Mouse (Mus musculus) thymus, adult 2 months (tissue): ENCODE results near the gene Samd5.

ENCODE experiments used
- CTCF ChIP-seq: fragments of 200-500 bp; IDR thresholded peaks from 2 replicates; pipeline ENCODE4 v1.5.1; 2012; ENCODE audit warnings: mild to moderate bottlenecking, control low read depth, low read length, moderate library complexity, borderline replicate concordance; ENCODE audit not compliant: control insufficient read depth, poor library complexity, insufficient read depth; ENCODE audit errors: extremely low read depth
- POLR2A ChIP-seq: fragments of 200-500 bp; IDR thresholded peaks from 2 replicates; pipeline ENCODE4 v1.6.1; 2012; ENCODE audit warnings: mild to moderate bottlenecking, low read length, control low read depth, moderate library complexity; ENCODE audit not compliant: control insufficient read depth, poor library complexity, insufficient read depth; ENCODE audit errors: extremely low read depth

DNA sequence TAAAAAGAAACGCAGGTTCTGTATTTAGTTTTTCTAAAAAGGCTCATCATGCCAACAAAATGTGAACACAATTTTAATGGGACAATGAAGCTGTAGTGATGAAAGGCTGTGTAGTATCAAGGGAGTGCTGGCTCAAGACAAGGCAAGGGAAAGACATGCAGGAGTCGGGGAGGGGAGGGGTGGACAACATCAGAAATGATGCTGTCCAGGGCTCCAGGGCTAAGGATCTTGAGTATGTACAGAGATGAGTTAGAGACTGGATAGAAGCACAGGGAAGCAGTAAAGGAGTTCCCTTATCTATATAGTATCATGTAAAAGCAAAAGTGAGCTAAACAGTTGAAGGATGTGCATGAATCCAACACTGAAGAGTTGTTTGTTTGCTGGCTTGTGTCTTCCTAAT is 67.9 kb downstream of the Samd5 start:
- TF ChIP-seq CTCF, result no peak
- no peak for TF ChIP-seq POLR2A
